Mouse (Mus musculus) G1E (cell line): Measurements from ENCODE around the gene Gsdma.

Experiments used
- CTCF ChIP-seq: IDR thresholded peaks from 2 replicates; pipeline ENCODE4 v1.5.1; 2012; ENCODE audit warnings: low read depth, low read length, inconsistent platforms, mixed read lengths
- GATA1 ChIP-seq: IDR thresholded peaks from 2 replicates; pipeline ENCODE4 v1.6.1; 2012; ENCODE audit warnings: borderline replicate concordance, low read length, inconsistent platforms, mixed read lengths
- GATA2 ChIP-seq: IDR thresholded peaks from 2 replicates; pipeline ENCODE4 v1.6.1; 2012; ENCODE audit warnings: low read depth, low read length, inconsistent platforms, borderline replicate concordance
- POLR2AphosphoS5 ChIP-seq: IDR thresholded peaks from 2 replicates; pipeline ENCODE4 v1.6.1; 2012; ENCODE audit warnings: low read depth, low read length, inconsistent platforms; ENCODE audit not compliant: insufficient replicate concordance

GRCm38 (mm10) chr11:98711046-98711434 lies 46.9 kb downstream of the Gsdma start:
- no peak for TF ChIP-seq CTCF
- TF ChIP-seq GATA1: no peak
- TF ChIP-seq GATA2: no peak
- TF ChIP-seq POLR2AphosphoS5: no peak
